Mouse (Mus musculus) cerebellum, adult 8-10 months (tissue): ENCODE measurements around the gene Fam168a.
"Not testable (repeated sequence)": the region's sequence is repeated elsewhere in the genome, so short reads cannot be mapped to it uniquely, and the experiment has no call there.

Source experiments
- DNase-seq: peaks from one replicate; pipeline ENCODE4 v3.0.0; 2022

The Fam168a gene

DNA sequence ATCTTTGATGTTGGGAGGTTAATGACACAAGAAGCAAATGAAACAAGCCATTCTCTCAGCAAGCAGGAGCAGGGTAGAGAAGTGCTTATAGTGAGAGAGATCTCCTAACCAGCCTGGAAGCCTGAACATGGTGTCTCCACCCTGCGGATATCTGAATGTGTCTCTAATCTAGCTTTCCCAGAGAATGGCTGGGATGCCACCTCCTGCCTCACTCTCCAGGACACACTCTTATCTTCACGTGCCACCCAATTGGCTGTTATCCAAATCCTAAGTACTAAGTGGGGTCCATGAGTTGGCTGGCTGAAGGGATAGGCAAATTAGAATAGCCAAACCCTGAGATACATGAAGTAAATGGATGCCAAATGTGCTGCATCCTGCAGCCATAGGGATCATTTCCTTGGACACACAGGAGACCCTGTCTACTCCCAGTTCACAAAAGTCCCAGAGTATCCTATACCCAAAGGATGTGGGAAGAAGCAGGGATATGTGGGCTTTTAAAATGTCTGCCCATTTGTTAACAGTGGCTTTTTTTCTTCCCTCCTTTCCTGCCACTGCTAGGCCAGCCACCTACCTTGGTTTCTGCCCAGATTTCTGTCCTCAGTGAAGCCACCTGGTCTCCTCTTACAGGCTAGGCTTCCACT is 138.1 kb downstream of the Fam168a start:
- no peak for DNase-seq

DNA sequence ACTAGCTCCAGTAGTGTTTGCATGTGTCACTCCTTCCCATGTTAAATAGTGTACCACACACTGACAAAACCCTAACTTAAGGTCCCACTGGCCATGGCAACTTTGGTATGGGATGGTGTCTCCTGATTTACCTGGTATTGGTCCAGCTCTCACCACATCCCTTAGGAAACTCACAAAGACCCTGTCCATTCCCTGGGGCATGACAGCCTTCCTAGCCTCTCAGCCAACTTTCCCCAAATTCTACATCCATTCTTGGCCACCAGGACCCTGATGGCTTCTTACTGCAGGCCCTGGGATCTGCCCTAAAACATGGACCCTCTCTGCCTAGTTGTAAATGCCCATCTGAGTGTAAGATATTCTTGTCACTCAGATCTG is 138.6 kb downstream of the Fam168a start:
- no peak for DNase-seq

DNA sequence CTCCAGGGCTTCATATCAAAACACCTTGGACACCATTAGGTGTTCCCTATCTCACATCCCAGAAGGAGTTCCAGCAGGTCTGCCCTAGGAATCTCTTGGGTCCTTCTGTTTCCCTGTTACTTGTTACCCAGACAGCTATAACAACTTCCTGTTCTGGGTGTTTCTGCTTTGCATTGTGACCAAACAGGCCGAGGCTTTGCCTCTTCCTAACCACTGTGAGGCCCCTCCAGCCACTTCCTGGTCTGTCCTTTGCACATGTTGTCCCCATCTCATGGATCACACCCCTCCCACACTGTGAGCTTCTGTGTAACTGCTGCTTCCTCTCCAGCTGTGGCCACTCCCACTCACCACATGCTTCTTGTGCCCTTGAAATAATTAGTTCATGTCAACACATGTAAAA is 139.0 kb downstream of the Fam168a start:
- DNase-seq: no peak

DNA sequence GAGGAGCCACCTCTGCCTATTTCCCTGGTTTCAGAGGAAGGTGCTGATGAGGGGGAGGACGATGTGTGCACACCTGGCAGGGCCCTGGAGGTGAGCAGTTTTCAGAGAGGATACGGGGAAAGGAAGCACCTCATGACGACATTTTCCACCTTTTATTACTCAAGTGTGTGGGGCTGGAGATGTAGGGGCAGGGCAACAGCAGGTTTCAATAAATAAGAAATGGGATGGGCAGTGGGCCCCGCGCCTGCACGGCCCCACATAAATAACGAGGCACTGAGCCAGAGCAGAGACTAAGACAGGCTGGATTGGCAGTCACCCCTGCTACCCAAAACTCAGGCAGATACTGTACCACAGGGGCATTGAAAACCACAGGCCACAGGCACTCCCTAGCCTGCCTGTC is 139.6 kb downstream of the Fam168a start:
- DNase-seq: not testable (repeated sequence)

DNA sequence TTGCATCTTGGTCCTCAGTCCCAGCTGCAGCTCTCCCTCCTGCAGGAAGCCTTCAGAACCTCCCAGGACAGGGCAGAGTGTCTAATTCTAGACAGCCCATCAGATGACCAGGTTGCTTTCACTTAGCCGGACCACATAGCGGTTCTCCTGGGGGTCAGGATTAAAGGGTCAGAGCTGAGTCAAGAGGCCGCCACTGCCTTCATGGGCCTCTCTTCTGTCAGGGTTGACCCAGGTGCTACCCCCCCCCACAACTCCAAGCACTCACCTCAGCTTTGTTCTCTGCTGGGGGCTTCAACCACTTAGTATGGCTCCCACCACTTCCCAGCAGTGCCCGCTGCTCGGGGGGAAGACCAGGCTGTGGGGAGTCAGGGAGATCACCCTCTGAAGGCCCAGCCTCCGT is 140.7 kb downstream of the Fam168a start:
- no peak for DNase-seq

- DNase-seq: peak; percentile 63
These were observed 142.3 kb downstream of the Fam168a start for GRCm38 (mm10) chr7:100848744-100849143.

DNA sequence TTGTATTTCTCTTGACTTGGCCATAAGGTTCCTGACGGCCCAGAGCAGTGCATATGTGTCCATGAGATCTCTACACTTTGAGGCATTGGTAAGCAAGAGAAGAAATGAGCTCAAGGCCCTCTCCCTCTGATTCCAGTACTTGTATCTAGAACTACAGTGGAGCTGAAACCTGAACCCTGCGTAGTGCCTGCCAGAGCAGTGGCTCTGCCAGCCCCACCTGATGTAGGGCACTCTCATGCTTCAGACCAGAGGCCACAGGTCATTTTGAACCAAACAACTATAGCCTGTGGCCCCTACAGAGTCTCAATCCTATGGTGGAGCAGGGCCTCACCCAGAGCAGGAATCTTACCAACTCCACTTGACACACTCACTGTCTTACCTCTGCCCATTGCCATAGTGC is 143.1 kb downstream of the Fam168a start:
- DNase-seq: no peak

DNA sequence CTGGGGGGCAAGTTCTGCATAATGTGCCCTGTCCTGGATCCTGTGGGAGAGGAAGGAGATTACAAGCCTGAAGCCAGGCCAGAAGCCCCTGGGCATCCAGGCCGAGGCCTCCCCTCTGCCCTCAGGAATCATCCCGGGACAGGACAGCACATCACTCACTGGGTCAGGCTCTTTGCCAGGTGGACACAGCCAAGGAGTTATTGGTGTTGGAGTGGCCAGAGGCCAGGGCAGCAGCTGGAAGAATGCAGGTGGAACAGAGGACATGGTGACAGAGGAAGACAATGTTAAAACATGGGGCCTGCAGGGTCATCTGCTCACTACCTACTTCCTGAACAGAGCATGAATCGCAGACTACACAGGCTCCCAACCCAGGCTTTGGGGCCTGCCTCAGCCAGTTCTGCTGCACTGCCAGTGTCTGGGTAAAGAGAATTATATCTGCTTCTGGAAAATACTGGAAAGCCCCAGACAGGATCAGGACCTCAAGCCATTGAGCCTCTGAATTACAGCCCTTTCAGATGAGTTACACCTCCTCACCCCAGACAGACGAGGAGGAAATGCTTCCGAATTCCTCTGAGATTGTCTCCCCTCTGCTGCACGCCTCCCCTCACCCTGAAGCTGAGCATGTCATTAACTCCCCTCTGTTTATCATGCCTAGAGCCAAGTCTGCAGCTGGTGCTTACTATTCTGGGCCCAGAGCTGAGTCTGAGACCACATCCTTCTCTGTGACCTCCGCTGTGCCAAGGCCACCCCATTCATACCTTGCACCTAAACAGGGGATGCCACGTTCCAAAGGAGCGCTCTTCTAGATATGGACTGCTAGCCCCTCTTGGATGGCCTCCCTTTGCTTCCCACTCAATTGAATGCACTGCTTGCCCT is 145.3 kb downstream of the Fam168a start:
- no peak for DNase-seq

DNA sequence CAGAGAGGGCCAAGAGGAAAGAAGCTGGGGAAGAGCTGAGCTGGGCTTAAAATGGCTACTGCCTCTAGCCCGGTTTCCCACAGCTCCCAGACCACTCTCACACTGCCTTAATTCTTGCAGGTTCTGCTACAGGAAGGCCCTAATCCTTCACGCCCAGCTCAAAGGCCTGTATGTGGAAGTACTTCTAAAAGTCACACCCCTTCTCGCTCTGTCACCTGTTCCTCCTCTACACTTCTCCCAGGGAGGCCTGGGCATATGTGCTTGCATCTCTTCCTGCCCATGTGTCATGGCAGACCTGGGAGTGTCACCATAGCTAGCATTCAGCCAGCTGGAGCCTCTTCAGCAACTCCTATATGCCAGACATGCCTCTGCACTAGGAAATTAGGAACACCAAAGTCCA is 147.0 kb downstream of the Fam168a start:
- DNase-seq: no peak

DNA sequence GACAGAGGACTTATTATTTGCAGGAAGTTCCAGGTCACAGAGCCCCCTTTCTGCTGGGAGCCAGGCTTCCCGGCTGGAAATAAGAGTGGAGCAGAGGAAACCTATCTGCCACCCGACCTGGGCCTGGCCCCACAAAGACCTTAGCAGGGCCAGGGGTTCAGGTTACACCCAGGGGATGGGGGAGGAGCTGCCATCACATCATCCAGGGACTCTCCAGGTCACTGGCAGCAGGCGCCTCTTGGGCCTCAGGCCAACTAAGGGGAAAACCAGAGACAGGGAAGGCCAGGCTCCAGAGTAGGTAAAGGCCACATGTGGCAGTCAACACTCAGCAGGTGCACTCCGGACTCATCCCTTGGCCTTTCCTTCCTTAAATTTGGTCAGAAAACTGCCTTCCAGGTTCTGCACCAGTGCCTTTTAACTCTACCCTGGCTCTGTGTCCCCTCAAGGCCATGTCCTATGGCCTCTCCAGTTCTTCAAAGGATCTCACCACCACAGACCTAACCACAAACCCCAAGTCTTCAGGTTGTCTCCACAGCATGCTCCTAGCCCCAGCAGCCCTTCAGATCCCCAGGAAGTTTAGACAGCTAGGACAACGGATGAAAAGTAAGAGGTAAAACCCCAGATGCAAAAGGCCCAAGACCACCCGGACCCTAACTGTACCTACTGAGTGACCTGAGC is 147.8 kb downstream of the Fam168a start:
- no peak for DNase-seq

DNA sequence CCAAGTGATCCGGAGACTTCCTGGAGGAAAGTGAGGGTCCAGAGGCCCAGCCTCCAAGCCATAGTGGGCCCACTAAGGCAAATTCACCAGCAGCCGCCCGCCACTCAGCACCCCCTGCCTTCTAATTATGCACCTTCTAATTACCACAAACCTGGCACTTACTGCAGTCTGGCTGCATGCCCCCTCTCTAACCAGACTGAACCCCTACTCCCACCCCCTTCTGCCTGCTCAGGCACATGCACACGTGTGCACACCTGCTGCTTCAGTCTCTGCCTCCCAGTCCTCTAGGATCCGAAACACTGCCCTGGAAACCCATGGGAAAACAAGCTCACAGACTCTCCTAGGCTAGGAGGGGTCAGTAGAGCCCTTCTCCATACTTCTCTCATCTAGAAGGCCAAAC is 148.4 kb downstream of the Fam168a start:
- DNase-seq: no peak

GRCm38 (mm10) chr7:100855300-100855699 is 148.9 kb downstream of the Fam168a start:
- no peak for DNase-seq

DNA sequence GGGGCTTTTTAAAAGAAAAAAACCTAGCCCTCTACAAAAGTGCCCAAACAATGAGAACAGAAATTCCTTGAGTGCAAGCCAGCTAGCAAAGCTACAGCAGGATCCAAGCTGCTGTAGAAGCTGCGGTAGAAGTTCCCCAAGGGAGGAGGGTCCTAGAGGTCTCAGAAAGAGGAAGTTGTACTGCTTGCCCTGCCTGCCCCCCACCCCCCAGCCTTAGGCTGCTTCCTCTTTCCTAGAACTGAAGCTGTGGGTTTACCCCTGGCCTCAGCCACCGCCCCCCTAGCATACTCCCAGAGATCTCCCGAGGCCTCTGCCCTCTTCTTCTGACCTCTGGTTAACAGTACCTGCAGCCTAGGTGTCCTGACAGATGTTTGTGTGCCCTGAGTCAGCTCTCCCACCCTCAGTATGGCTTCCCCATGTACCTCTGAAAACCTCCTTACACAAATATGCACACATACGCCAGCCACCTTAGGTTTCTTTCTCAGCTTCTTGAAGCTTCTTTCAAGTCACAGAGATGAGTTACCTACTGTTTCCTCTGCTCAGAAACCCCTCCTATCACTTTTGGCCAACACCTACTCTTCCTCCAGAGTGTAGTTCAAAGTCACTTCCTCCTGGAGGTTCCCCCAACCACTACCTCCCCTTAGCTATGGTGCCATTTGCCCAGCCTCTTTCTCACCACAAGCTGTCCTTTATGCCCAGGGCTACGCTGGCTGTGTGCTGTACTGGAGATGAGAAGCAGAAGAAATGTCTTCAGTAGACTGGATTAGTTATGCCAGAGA is 149.5 kb downstream of the Fam168a start:
- DNase-seq: no peak

- DNase-seq: no peak
These were observed 154.0 kb downstream of the Fam168a start for GRCm38 (mm10) chr7:100860450-100860849.

GRCm38 (mm10) chr7:100861209-100861608 is 154.8 kb downstream of the Fam168a start:
- no peak for DNase-seq

DNA sequence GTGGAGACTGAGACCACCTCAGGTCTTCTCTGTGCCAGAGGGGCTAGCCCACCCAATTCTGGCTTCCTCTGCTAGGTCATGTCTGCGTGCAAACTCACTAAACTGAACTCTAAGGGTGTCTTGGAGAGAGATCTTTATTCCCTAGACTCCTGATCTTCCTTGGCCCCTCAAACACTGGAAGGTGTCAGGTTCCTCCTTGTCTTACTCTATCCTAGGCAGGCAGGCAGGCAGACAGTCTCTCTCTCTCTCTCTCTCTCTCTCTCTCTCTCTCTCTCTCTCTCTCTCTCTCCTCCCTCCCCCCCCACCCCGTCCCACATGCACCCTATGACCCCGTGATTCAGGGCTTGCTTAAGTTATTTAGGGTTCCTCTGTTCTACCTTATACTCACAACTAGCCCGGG is 155.9 kb downstream of the Fam168a start:
- DNase-seq: no peak

GRCm38 (mm10) chr7:100862828-100863638 is 156.6 kb downstream of the Fam168a start, which contains the start of gene Relt:
Relt (minus strand) TSS chr7:100863446.
- peak; percentile 94 for DNase-seq

- DNase-seq: peak; percentile 76
These were observed 160.2 kb downstream of the Fam168a start for GRCm38 (mm10) chr7:100866675-100867074.

GRCm38 (mm10) chr7:100867561-100867960 is 161.1 kb downstream of the Fam168a start:
- DNase-seq: no peak

GRCm38 (mm10) chr7:100868551-100868950 is 162.1 kb downstream of the Fam168a start:
- no peak for DNase-seq

GRCm38 (mm10) chr7:100869877-100870629 is 163.6 kb downstream of the Fam168a start:
- DNase-seq: no peak
